Mouse (Mus musculus): ENCODE data around the gene Syk. TPM values are rescaled to one million over a fixed set of nuclear protein-coding genes. Genes with fewer than 3 reads are reported as not detected.

Syk gene
- total and polyA plus RNA-seq, 2 experiments = 1.9 to 3.0 TPM

DNA sequence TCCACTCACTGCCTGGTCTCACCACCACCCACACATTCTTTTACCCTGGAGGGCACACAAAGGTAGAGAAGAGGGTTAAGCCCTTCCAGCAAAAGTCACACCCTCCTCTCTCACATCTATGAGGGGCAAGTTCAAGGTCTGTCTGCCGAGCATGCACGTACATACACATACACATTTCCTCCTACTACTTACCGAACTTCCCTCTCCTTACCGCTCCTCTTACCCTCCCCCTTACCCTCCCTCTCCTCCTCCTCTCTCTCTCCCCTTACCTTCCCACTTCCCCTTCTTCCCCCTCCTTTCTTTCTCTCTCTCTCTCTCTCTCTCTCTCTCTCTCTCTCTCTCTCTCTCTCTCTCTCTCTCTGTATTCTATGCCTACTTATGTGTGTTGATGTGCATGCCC, 35.6 kb downstream of the Syk start:
- Histone ChIP-seq H3K36me3 (ENCODE audit: control insufficient read depth, insufficient read depth, low read length) (no peaks in the 10 kb centered on the region), H3K4me1 (ENCODE audit: control insufficient read depth, insufficient read depth, low read length) (no peaks in the 10 kb centered on the region), H3K79me2 (ENCODE audit: control insufficient read depth, insufficient read depth, low read length) (no peaks in the 10 kb centered on the region), H3K27me3 (ENCODE audit: control insufficient read depth, insufficient read depth, low read length) (no peaks in the 10 kb centered on the region), H3K9ac (ENCODE audit: low read depth, low read length) (no peak overlapping the region), H3K27ac (replicated peaks; ENCODE audit: insufficient read depth, low read depth, low read length) (no peak overlapping the region), H3K4me3 (ENCODE audit: insufficient read depth, low read depth, low read length) (no peak overlapping the region)
- DNase-seq (ENCODE audit: extremely low read depth, low read depth, low spot score) = no peak
- WGBS = 48% methylated on average over 4 of the region's 4 CpGs
- no peak for TF ChIP-seq POLR2A (IDR thresholded peaks at IDR 0.05; ENCODE audit: extremely low read depth, insufficient read depth, low read length)
- no peak for TF ChIP-seq CTCF (IDR thresholded peaks at IDR 0.05; ENCODE audit: low read depth, low read length)

- DNase-seq (ENCODE audit: extremely low read depth, low read depth, low spot score) = no peak
- Histone ChIP-seq H3K27ac (replicated peaks; ENCODE audit: insufficient read depth, low read depth, low read length) (no peak overlapping the region), H3K4me1 (ENCODE audit: control insufficient read depth, insufficient read depth, low read length) (no peaks in the 10 kb centered on the region), H3K27me3 (ENCODE audit: control insufficient read depth, insufficient read depth, low read length) (no peaks in the 10 kb centered on the region), H3K9ac (ENCODE audit: low read depth, low read length) (no peak overlapping the region), H3K36me3 (ENCODE audit: control insufficient read depth, insufficient read depth, low read length) (no peaks in the 10 kb centered on the region), H3K79me2 (ENCODE audit: control insufficient read depth, insufficient read depth, low read length) (no peaks in the 10 kb centered on the region), H3K4me3 (ENCODE audit: insufficient read depth, low read depth, low read length) (no peak overlapping the region)
- TF ChIP-seq CTCF (IDR thresholded peaks at IDR 0.05; ENCODE audit: low read depth, low read length) (no peak), POLR2A (IDR thresholded peaks at IDR 0.05; ENCODE audit: extremely low read depth, insufficient read depth, low read length) (no peak)
- WGBS = 74% methylated on average over 5 of the region's 5 CpGs
Observed at GRCm38 (mm10) chr13:52619482-52619881, 36.5 kb downstream of the Syk start.

DNA sequence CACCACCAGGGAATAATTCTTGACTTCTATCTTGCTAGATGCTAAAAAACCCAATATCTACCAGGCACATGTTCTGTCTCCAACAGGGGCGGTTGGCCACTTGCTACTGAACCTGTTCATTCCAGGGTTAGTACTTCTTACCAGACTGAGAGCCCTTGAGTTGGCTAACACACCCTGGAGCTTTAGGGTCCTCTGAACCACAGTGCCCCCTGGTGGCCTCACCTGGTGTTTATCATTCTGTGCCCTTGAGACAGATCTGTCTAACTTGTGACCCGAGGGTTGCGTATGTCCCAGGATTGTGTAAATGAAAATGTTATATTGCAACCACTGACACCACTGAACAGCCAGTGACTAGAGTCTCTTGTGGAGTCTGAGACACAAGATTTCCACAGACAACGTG, 41.1 kb downstream of the Syk start:
- Histone ChIP-seq H3K79me2 (ENCODE audit: control insufficient read depth, insufficient read depth, low read length) (no peaks in the 10 kb centered on the region), H3K9ac (ENCODE audit: low read depth, low read length) (no peak overlapping the region), H3K27ac (replicated peaks; ENCODE audit: insufficient read depth, low read depth, low read length) (no peak overlapping the region), H3K36me3 (ENCODE audit: control insufficient read depth, insufficient read depth, low read length) (no peaks in the 10 kb centered on the region), H3K4me3 (ENCODE audit: insufficient read depth, low read depth, low read length) (no peak overlapping the region), H3K4me1 (ENCODE audit: control insufficient read depth, insufficient read depth, low read length) (no peaks in the 10 kb centered on the region), H3K27me3 (ENCODE audit: control insufficient read depth, insufficient read depth, low read length) (no peaks in the 10 kb centered on the region)
- peak; percentile 49; the same call in 1 of the 2 replicates for TF ChIP-seq CTCF (IDR thresholded peaks at IDR 0.05; ENCODE audit: low read depth, low read length)
- no peak for TF ChIP-seq POLR2A (IDR thresholded peaks at IDR 0.05; ENCODE audit: extremely low read depth, insufficient read depth, low read length)
- WGBS = 48% methylated on average over 4 of the region's 4 CpGs
- DNase-seq (ENCODE audit: extremely low read depth, low read depth, low spot score) = no peak

DNA sequence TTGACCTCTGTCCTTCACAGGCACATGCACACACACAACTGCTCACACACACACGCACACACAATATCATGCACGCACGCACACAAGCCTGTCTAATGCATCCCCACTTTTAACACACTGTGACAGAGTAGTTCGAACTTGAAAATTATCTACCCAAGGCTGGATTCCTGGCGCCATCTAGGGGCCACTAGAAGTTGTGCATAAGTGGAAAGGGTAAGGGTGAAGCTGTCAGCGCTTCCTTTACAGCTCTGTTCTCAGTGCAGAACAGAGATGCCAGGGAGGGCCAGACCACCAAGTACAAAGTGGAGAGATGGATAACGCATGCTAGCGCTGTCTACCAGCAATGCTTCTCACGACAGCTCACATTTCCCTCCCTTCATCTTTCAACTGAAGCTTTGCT, 45.6 kb downstream of the Syk start:
- 35% methylated on average over 9 of the region's 9 CpGs for WGBS
- no peak overlapping the region for H3K27ac ChIP-seq (replicated peaks; ENCODE audit: insufficient read depth, low read depth, low read length)
- H3K9ac ChIP-seq (ENCODE audit: low read depth, low read length) = no peak overlapping the region
- TF ChIP-seq CTCF (IDR thresholded peaks at IDR 0.05; ENCODE audit: low read depth, low read length) (peak; percentile 44; the same call in 1 of the 2 replicates), POLR2A (IDR thresholded peaks at IDR 0.05; ENCODE audit: extremely low read depth, insufficient read depth, low read length) (no peak)
- H3K79me2 ChIP-seq (ENCODE audit: control insufficient read depth, insufficient read depth, low read length) = no peaks in the 10 kb centered on the region
- H3K36me3 ChIP-seq (ENCODE audit: control insufficient read depth, insufficient read depth, low read length) = no peaks in the 10 kb centered on the region
- DNase-seq (ENCODE audit: extremely low read depth, low read depth, low spot score) = no peak
- H3K4me1 ChIP-seq (ENCODE audit: control insufficient read depth, insufficient read depth, low read length) = no peaks in the 10 kb centered on the region
- H3K4me3 ChIP-seq (ENCODE audit: insufficient read depth, low read depth, low read length) = no peak overlapping the region
- H3K27me3 ChIP-seq (ENCODE audit: control insufficient read depth, insufficient read depth, low read length) = no peaks in the 10 kb centered on the region

DNA sequence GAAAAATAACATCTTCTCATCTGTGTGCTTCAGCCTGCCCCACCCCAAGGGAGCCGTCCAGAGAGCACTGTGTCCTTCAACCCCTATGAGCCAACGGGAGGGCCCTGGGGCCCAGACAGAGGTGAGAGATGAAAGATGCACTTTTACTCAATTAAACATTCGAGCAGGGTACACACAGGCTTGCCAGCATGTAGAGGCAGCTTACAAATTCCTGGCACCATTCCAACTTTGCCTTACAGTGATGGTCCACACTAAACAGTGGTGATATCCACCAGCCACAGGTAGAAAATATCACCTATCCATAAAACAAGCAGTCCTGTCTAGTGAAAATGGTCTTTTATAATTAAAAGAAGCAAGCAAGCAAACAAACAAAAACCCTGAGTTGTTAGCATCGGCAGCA, 48.7 kb downstream of the Syk start:
- Histone ChIP-seq H3K27me3 (ENCODE audit: control insufficient read depth, insufficient read depth, low read length) (no peaks in the 10 kb centered on the region), H3K4me3 (ENCODE audit: insufficient read depth, low read depth, low read length) (no peak overlapping the region), H3K9ac (ENCODE audit: low read depth, low read length) (no peak overlapping the region), H3K27ac (replicated peaks; ENCODE audit: insufficient read depth, low read depth, low read length) (no peak overlapping the region), H3K79me2 (ENCODE audit: control insufficient read depth, insufficient read depth, low read length) (no peaks in the 10 kb centered on the region), H3K4me1 (ENCODE audit: control insufficient read depth, insufficient read depth, low read length) (no peaks in the 10 kb centered on the region), H3K36me3 (ENCODE audit: control insufficient read depth, insufficient read depth, low read length) (no peaks in the 10 kb centered on the region)
- DNase-seq (ENCODE audit: extremely low read depth, low read depth, low spot score) = no peak
- WGBS = 68% methylated on average over 4 of the region's 4 CpGs
- TF ChIP-seq CTCF (IDR thresholded peaks at IDR 0.05; ENCODE audit: low read depth, low read length) (no peak), POLR2A (IDR thresholded peaks at IDR 0.05; ENCODE audit: extremely low read depth, insufficient read depth, low read length) (no peak)

DNA sequence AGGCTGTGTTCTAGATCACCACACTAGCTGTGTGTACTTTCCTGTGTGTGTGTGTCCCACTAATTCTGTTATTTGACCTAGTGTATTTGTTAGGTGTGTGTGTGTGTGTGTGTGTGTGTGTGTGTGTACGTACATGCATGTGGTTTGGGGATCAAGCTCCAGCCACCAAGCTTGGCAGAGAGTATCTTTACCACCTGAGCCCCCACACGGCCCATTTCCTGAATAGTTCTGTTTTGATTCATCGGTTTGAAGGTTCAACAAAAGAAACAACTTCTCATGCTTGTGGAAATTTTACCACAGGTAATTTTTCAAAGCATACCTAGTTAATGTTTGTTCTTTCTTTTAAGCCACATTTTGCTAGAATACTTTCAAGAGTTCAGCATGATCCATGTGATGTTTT, 52.5 kb downstream of the Syk start:
- H3K79me2 ChIP-seq (ENCODE audit: control insufficient read depth, insufficient read depth, low read length) = no peaks in the 10 kb centered on the region
- DNase-seq (ENCODE audit: extremely low read depth, low read depth, low spot score) = no peak
- TF ChIP-seq POLR2A (IDR thresholded peaks at IDR 0.05; ENCODE audit: extremely low read depth, insufficient read depth, low read length) (no peak), CTCF (IDR thresholded peaks at IDR 0.05; ENCODE audit: low read depth, low read length) (no peak)
- H3K27me3 ChIP-seq (ENCODE audit: control insufficient read depth, insufficient read depth, low read length) = no peaks in the 10 kb centered on the region
- H3K4me1 ChIP-seq (ENCODE audit: control insufficient read depth, insufficient read depth, low read length) = no peaks in the 10 kb centered on the region
- no peaks in the 10 kb centered on the region for H3K36me3 ChIP-seq (ENCODE audit: control insufficient read depth, insufficient read depth, low read length)
- no peak overlapping the region for H3K4me3 ChIP-seq (ENCODE audit: insufficient read depth, low read depth, low read length)
- H3K9ac ChIP-seq (ENCODE audit: low read depth, low read length) = no peak overlapping the region
- WGBS = 85% methylated on average over 3 of the region's 3 CpGs
- H3K27ac ChIP-seq (replicated peaks; ENCODE audit: insufficient read depth, low read depth, low read length) = no peak overlapping the region

Measured in liver, adult 2 months (tissue).